Mouse (Mus musculus): ENCODE measurements at regions not wholly inside any gene's neighbourhood (a gene's known extent, or its start where the extent isn't known, plus 50 kb on each side); places are given as distances from the start of the nearest gene placed in this dataset.
"Not testable (repeated sequence)": the region's sequence is repeated elsewhere in the genome, so short reads cannot be mapped to it uniquely, and the experiment has no call there.

- DNase-seq (ENCODE audit: low spot score in 2 of 2): peak; percentile 6 to 8
Observed at GRCm38 (mm10) chr12:93152618-93153245, 1303.8 kb upstream of the Sel1l start.

GRCm38 (mm10) chr12:93151530-93151929 is 1302.6 kb upstream of the Sel1l start:
- no peak for DNase-seq (ENCODE audit: low spot score in 2 of 2)

DNA sequence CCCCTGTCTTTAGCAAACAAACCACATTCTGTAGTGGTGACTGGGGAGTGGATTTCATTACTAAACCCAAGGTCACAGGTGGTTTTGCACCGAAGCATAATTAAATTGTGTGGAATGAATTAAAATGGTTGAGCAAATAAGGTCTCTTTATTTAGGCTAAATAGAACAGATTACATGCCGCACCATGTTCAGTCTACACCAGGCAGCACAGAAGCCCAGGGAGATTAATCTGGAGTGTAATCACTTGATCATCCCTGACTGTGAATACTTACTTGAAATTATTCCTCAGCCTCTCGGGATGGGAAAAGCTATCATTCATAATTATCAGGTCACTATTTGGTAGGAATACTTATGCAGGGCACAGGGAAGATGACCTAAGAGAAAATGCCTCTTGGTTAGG is 1293.3 kb upstream of the Sel1l start:
- DNase-seq (ENCODE audit: low spot score in 2 of 2): no peak

- DNase-seq (ENCODE audit: low spot score in 2 of 2): no peak
Observed at GRCm38 (mm10) chr12:93136395-93136794, 1287.4 kb upstream of the Sel1l start.

DNA sequence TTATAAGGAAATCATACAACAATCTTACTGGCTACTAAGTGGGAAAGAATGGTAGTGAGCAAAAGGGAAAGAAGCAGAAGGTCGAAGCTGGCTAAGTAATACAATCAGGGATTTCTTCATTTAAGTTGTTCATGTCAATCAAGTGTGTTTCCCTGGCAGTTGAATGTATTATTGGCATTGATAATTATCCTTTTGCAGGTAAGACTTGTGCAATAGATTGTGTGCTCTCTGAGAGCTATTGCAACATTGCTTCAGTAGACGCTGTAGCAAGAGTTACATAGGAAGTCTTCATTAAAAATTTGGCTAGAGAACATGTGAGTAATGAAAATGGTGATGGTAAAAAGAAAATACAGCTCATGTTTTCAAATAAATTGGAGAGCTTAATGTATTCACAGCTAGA is 1273.3 kb upstream of the Sel1l start:
- DNase-seq (ENCODE audit: low spot score in 2 of 2): no peak

DNA sequence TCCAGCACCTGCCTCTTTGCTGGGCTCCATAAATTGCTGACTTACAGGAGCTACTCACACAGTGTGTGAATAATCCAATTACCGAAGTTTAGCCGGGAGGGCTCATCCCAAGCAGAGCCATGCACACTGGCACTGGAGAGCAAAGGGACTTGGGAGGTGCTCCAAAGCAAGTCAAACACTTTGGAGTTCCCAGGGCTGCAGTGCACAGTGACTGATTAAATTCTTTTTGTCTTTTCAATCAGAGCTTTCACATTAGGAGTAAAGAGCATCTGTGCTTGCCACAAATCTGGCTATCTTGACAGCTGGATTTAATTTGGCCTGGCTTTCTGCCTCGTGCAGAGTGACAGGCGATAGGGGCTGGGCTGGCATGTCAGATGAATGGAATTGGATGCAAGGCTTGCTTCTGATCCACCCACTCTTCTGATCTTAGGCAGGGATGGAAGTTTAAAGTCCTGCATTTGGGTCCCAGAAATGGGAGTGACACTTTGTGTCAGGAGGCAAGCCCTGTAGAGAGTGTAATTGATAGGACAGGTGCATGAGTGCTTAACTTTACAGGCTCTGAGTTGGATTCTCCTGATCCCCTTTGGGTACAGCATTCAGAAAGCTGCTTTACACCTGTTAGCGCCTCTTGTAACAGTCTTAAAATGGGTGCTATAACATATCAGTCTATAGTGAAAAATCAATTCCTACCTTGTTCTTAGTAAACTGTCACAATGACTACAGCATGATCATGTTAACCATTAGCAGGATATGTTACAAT is 1239.3 kb upstream of the Sel1l start:
- peak in 1 of 2 experiments; percentile 3 for DNase-seq (ENCODE audit: low spot score in 2 of 2)

GRCm38 (mm10) chr12:93063864-93064263 is 1214.9 kb upstream of the Sel1l start:
- DNase-seq (ENCODE audit: low spot score in 2 of 2): no peak

DNA sequence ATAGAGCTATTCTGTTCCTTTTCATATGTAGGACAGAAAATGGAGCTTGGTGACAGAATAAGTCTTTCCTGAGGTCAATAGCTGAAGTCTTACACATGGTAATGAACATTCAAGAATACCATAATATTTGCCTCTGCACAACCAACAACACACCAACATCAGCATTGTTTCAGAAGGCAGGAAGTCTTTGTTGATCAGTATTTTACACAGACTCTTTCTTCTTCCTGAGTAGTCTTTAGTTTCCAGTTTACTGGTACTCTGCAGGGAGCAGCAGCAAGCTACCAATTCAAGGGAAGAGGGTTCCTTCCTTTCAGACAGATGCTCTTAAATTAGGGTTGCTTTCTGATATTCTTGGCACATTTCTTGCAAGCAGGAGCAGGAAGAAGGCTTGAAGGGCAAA is 1170.7 kb upstream of the Sel1l start:
- no peak for DNase-seq (ENCODE audit: low spot score in 2 of 2)

GRCm38 (mm10) chr12:93011583-93011982 is 1162.6 kb upstream of the Sel1l start:
- no peak for DNase-seq (ENCODE audit: low spot score in 2 of 2)

GRCm38 (mm10) chr12:93006844-93007365 is 1157.9 kb upstream of the Sel1l start:
- DNase-seq (ENCODE audit: low spot score in 2 of 2): peak in 1 of 2 experiments; percentile 10

- DNase-seq (ENCODE audit: low spot score in 2 of 2): no peak
Observed at GRCm38 (mm10) chr12:93003125-93003524, 1154.2 kb upstream of the Sel1l start.

DNA sequence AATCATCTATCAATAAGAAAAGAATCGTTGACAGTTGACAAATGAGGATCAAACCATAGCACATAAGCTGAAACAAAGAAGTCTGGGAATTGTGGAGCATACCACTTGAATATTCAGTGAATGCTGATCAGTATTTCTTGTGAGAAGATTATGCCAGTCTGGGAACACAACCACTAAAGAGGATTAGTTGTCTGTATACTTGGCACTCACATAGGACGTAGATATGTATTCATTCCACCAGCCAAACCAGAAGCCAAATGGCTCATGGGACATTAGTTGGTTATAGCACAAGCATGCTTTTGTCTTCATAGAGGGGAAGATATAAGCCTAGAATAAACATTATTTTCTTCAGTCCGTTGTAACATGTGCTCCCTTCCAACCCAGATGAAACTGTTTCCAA is 1126.7 kb upstream of the Sel1l start:
- DNase-seq (ENCODE audit: low spot score in 2 of 2): peak in 1 of 2 experiments; percentile 0

GRCm38 (mm10) chr12:92944352-92944751 is 1095.4 kb upstream of the Sel1l start:
- DNase-seq (ENCODE audit: low spot score in 2 of 2): no peak

DNA sequence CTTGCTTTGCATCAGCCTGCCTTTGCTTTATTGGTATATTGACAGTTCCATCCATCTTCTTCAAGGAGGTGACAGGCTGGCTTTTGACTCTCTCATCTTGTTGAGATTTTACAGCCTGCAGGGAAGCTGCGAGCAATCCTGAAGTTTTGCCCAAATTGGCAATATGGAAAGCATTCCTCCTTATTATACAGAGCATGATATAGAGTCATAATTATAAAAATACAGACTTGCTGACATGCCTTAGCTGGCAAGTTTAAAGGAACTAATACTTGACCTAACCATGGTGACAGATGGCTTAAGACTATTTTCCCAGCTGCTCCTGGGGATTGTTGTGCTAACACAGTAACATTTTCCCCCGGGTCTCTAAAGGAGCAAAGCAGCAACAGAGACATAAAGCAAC is 1078.6 kb upstream of the Sel1l start:
- no peak for DNase-seq (ENCODE audit: low spot score in 2 of 2)

- no peak for DNase-seq (ENCODE audit: low spot score in 2 of 2)
Observed at GRCm38 (mm10) chr12:92926942-92927341, 1078.0 kb upstream of the Sel1l start.

- DNase-seq (ENCODE audit: low spot score in 2 of 2): no peak
Observed at GRCm38 (mm10) chr12:92919920-92920319, 1071.0 kb upstream of the Sel1l start.

GRCm38 (mm10) chr12:92916267-92916666 is 1067.3 kb upstream of the Sel1l start:
- no peak for DNase-seq (ENCODE audit: low spot score in 2 of 2)

DNA sequence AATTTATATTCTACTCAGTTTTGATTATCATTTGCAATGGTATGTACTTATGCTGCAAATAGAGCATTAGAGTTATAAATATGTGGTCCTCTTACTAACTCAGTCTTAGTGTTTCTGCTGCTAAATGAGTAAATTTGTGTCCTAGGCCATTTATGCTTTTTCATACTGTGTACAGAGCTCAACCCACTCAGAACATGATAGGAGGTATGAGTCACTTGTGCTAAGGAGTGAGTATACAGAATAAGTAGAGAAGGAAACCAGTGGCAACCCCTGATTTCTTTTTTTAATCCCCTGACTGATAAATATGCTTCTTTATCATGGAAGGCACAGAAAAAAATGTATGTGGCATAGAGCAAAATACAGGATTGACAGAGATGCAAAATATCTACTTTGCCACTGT is 1066.8 kb upstream of the Sel1l start:
- DNase-seq (ENCODE audit: low spot score in 2 of 2): no peak

DNA sequence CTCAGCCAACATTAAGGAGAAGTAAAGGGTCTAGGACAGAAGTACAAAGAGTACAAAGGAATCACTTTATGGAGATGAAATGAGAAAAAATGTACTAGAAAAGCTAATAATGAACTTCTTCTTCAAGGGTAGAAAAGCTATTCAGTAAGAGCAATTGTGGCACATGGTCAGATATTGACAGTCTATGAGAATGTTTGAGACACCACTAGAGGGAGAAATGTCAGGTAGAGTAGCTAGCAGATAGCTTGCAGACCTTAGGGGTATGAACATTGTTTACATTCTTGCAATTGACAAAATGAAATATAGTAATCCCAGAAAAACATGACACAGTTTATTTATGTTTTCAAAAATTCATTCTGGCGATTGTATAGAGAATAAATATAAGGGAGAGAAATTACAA is 1066.2 kb upstream of the Sel1l start:
- no peak for DNase-seq (ENCODE audit: low spot score in 2 of 2)

GRCm38 (mm10) chr12:92904382-92904781 is 1055.4 kb upstream of the Sel1l start:
- DNase-seq (ENCODE audit: low spot score in 2 of 2): no peak

DNA sequence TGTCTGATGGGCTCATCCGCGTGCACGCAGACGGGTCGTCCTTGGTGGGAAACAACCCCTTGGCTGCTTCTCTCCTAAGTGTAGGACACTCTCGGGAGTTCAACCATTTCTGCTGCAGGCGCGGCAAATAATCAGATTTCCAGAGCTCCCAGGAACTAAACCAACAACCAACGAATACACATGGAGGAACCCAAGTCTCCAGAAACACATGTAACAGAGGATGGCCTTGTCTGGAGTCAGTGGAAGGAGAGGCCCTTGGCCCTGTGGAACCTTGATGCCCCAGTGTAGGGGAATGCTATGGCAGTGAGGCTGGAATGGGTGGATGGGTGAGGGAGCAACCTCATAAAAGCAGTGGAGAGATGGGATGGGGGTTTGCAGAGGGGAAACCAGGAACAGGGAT is 1043.4 kb upstream of the Sel1l start:
- no peak for DNase-seq (ENCODE audit: low spot score in 2 of 2)

- not testable (repeated sequence) for DNase-seq (ENCODE audit: low spot score in 2 of 2)
Observed at GRCm38 (mm10) chr12:92891663-92892062, 1042.7 kb upstream of the Sel1l start.

DNA sequence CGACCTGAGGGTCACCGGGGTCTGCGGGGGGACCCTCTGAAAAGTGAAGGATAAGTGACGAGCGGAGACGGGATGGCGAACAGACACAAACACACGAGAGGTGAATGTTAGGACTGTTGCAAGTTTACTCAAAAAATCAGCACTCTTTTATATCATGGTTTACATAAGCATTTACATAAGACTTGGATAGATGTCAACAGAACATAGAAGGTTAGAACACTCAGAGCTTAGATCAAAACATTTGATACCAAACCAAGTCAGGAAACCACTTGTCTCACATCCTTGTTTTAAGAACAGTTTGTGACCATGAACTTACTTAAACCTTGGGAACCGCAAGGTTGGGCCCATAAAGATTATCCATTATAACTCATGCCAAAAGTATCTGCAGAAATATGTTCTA is 1042.2 kb upstream of the Sel1l start:
- DNase-seq (ENCODE audit: low spot score in 2 of 2): not testable (repeated sequence)
